Mouse (Mus musculus) bone marrow macrophage, adult 2 months (primary cell): ENCODE measurements around the gene Serpinb1c. TPM values are rescaled to one million over a fixed set of nuclear protein-coding genes. Genes with fewer than 3 reads are reported as not detected.
"Not testable (repeated sequence)": the region's sequence is repeated elsewhere in the genome, so short reads cannot be mapped to it uniquely, and the experiment has no call there.

Experiments used
- H3K27ac ChIP-seq: 2 replicates; pipeline ENCODE4 v1.5.1; 2012; ENCODE audit warnings: low read depth, low read length; ENCODE audit not compliant: insufficient read depth
- H3K4me1 ChIP-seq: 2 replicates; pipeline ENCODE4 v1.6.1; 2012; ENCODE audit warnings: low read length; ENCODE audit not compliant: control insufficient read depth, insufficient read depth
- H3K4me3 ChIP-seq: 2 replicates; pipeline ENCODE4 v1.5.1; 2012; ENCODE audit warnings: mild to moderate bottlenecking, low read length, moderate library complexity; ENCODE audit not compliant: insufficient read depth
- CTCF ChIP-seq: IDR thresholded peaks from 2 replicates; pipeline ENCODE4 v1.5.1; 2012; ENCODE audit warnings: low read depth, mild to moderate bottlenecking, low read length, moderate library complexity
- POLR2A ChIP-seq: IDR thresholded peaks from 2 replicates; pipeline ENCODE4 v1.6.1; 2012; ENCODE audit warnings: mild to moderate bottlenecking, low read depth, low read length, borderline replicate concordance
- polyA plus RNA-seq: library from polyadenylated mRNA; stranded (reverse); fragments of >200 nt; gene quantifications from 2 replicates; pipeline ENCODE4 v1.2.4, GENCODE M21; 2012; ENCODE audit not compliant: missing spikeins, insufficient read depth, insufficient read length

Serpinb1c gene
- polyA plus RNA-seq, 1 experiment: 1.4 TPM

- peaks cover 27% of the 10 kb centered on the region for H3K4me1 ChIP-seq
- no peak overlapping the region for H3K4me3 ChIP-seq
- TF ChIP-seq POLR2A: no peak
- no peak overlapping the region for H3K27ac ChIP-seq
Measured at GRCm38 (mm10) chr13:32908182-32908581, 10.2 kb upstream of the Serpinb1c start.

DNA sequence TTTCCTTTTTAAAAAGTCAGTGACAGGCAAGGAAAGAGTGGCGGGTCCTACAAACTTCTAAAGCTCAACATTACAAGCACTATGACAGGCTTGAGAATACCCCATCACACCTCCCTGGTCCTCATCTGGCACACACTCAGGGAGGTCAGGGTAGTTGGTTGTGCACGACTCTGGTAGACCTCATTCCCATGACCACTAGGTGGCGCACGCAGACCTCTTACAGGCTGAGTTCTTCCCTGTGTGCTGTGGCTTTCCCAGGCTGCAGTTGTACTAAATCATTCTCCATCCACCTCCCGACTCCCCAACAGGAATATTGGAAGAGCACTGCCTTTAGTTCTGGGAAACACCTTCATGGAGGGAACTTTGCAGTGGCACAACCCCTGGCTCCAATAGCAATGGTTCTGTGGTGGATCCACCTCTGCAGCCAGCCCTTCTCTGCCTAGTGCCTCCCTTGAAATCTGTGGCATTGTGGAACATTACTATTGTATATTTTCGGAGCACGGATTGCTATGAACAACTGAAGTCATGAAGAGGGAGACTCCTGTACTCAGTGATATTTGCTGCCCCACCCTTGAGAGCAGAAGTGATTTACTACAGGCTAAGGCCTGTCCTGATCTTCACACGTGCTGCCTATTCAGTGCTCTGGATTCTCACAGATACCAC, 5.3 kb upstream of the Serpinb1c start:
- no peak overlapping the region for H3K4me3 ChIP-seq
- no peak overlapping the region for H3K27ac ChIP-seq
- no peak for TF ChIP-seq POLR2A
- TF ChIP-seq CTCF: peak; percentile 96
- peaks cover 21% of the 10 kb centered on the region for H3K4me1 ChIP-seq

DNA sequence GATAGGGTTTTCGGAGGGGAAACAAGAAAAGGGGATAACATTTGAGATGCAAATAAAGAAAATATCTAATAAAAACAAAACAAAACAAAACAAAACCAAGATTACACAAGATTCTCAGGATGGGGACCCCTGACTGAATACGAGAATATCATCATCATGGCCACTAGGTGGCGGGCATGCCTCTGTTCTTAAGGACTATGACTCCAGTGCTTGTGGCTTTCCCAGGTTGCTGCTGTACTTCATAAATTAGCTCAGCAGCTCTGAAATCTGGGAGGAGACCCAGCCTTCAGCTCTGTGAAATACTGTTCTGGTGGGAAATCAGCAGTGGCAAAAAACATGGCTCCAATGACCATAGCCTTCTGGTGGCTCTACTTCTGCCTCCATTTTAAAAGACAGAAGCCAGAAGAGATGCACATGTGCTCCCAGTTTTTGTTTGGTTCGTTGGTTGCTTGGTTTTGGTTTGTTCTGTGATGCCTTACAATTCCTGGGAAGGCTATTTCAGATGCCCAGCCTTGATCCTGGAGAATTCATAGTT, 4.5 kb upstream of the Serpinb1c start:
- Histone ChIP-seq H3K4me3 (no peak overlapping the region), H3K4me1 (peaks cover 16% of the 10 kb centered on the region), H3K27ac (no peak overlapping the region)
- TF ChIP-seq CTCF: peak; percentile 47; the same call in 1 of the 2 replicates
- TF ChIP-seq POLR2A: no peak

DNA sequence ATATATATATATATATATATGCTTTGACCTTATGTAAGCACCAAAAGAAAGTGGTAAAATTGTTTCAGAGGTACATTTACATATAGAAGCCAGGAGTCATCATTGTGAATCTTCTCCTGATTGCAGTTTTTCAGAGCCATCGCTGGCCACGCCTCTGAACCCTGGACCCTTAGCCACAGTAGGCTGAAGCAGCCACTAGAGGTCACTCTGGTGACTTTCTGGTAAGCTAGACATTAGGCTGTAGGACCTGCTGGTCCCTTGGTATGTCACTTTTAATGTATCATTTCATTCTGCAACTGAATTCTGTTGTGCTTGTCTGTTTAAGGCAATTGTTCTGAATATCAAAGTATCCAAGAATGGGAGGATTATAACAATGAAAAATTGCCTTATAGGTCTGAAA, 2.6 kb upstream of the Serpinb1c start:
- Histone ChIP-seq H3K4me1 (peaks cover 15% of the 10 kb centered on the region), H3K4me3 (no peak overlapping the region), H3K27ac (no peak overlapping the region)
- peak; percentile 47 for TF ChIP-seq CTCF
- no peak for TF ChIP-seq POLR2A

- H3K27ac ChIP-seq, H3K4me1 ChIP-seq, H3K4me3 ChIP-seq: not testable (repeated sequence)
Measured at GRCm38 (mm10) chr13:32899114-32899513, 1.1 kb upstream of the Serpinb1c start.

DNA sequence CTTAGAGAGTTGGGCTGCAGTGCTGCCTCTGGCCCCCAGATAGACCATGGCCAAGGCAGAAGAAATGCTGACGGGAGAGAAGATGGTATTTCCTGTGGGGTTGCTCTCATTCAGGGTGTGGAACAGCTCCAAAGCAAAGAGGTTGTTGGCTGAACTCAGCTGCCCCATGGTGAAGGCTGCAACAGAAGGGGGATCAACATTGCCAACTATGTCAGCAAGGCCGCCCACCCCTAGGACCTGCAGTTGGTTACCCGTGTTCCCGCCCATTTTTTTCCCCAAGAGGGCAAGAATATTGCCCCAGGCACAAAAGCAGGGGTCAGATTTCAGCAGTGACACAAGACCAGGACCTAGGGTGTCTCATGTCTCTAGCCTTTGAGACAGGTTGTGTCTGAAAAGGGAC, 1.1 kb downstream of the Serpinb1c start:
- Histone ChIP-seq H3K4me3 (no peak overlapping the region), H3K4me1 (no peaks in the 10 kb centered on the region), H3K27ac (no peak overlapping the region)
- TF ChIP-seq CTCF (no peak), POLR2A (no peak)

DNA sequence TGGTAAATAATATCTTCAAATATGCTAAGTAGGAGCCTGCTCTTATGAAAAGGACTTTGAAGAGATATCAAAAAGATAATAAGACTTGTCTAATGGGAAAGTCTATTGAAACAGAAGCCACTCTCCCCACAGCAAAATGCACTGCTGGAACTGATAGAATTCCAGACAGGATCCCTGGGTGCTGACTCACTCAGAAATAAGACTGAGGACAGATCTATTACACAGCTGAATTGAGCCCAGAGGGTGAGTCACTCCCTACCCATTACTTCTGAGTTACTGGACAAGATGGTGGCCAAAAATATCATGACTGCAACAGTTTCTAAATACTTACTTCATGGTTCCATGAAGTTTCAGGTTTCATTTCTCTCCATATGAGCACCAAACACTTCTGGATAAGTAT, 13.3 kb downstream of the Serpinb1c start:
- Histone ChIP-seq H3K27ac (no peak overlapping the region), H3K4me3 (no peak overlapping the region), H3K4me1 (no peaks in the 10 kb centered on the region)
- TF ChIP-seq POLR2A (no peak), CTCF (no peak)

- Histone ChIP-seq H3K4me1 (peaks cover 2% of the 10 kb centered on the region), H3K4me3 (no peak overlapping the region), H3K27ac (no peak overlapping the region)
- TF ChIP-seq POLR2A (no peak), CTCF (no peak)
Measured at GRCm38 (mm10) chr13:32873862-32874261, 24.1 kb downstream of the Serpinb1c start.

GRCm38 (mm10) chr13:32868843-32869242, 29.2 kb downstream of the Serpinb1c start:
- peaks cover 2% of the 10 kb centered on the region for H3K4me1 ChIP-seq
- no peak overlapping the region for H3K4me3 ChIP-seq
- no peak overlapping the region for H3K27ac ChIP-seq
- TF ChIP-seq CTCF (no peak), POLR2A (no peak)

- not testable (repeated sequence) for H3K4me1 ChIP-seq, H3K27ac ChIP-seq, H3K4me3 ChIP-seq
Measured at GRCm38 (mm10) chr13:32868233-32868632, 29.8 kb downstream of the Serpinb1c start.

GRCm38 (mm10) chr13:32867030-32867429, 31.0 kb downstream of the Serpinb1c start:
- TF ChIP-seq POLR2A (no peak), CTCF (no peak)
- no peak overlapping the region for H3K4me3 ChIP-seq
- no peak overlapping the region for H3K27ac ChIP-seq
- no peaks in the 10 kb centered on the region for H3K4me1 ChIP-seq
